Mouse (Mus musculus) MEL-GATA-1-ER (cell line): ENCODE results near the gene Hoxa10.

Source experiments
- DNase-seq: peaks from one replicate; pipeline ENCODE4 v3.0.0-alpha.2; 2012; ENCODE audit warnings: low read depth; ENCODE audit errors: extremely low read depth

Hoxa10 gene

DNA sequence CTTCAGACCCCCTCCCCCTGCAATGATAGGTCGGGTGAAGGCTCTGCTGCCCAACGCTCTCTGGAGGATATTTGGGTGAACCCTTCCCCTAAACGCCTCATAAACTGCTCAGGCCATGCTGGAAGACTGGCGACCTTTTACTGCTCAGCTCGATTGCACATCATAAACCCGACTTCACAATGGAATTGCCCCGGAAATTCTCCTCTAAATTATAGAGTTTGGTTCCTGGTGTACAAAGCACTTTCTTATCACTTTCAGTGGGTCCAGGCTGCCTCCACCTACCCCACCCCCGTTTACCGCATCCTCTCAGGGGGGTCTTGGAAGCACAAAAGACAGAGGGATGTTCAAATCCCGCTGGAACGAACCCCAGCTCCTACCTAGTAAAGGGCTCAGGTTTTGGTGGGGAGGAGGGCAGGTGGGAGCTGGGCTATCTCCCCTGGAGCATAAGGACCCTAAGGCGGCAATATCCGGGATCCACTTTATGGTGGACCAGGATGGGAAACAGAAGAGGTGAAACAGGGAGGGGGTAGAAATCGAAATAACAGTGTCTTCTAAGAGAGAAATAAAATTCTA lies 21.9 kb downstream of the Hoxa10 start:
- DNase-seq = no peak

DNA sequence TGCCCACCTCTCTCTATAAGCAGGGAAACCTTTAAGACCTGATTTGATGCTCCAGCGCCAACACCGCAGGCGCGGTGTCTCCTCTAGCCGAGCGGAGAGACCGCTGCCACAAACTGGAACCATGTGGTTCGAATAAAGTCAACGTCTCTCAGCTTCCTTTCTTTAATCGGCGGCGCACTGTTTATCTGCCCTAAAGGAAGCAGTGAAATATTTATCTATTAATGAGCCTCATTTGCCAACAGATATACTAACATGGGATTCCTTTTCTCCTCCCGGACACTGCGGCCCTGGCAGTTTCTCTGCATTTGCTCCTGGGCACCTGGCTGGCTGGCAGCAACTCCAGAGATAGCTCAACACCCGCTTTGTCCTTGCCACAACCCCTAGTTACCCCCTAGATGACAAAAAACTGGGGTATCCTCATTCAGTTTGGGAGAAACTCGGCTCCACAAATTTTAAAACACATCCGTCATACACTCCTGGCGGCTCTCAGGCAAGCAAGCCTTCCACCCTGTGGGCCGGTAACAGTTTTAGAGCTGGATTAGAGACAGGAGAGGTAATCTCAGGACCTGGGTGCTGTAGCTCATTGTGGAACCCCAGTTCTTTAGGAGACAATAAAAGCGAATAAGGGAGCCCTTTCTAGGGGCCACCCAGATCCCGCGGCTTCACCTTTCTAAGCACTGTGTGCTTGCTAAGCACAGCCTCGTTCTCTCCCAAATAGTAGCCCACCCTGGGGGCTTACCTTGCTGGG lies 22.6 kb downstream of the Hoxa10 start:
- DNase-seq = no peak

DNA sequence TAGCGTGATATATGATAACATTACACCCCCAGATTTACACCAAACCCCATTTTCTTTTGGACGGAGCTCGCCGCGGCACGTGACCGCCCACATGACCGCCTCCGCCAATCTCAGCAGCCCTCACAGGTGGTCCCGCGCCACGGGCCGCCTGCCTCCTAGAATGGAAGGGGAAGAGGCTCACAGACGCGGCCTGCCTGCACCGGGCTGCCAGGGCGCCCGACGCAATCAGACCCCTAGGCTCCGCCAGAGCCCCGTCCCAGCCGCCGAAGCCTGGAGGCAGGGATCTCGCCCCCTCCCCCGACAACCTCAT lies 23.2 kb downstream of the Hoxa10 start:
- no peak for DNase-seq

DNA sequence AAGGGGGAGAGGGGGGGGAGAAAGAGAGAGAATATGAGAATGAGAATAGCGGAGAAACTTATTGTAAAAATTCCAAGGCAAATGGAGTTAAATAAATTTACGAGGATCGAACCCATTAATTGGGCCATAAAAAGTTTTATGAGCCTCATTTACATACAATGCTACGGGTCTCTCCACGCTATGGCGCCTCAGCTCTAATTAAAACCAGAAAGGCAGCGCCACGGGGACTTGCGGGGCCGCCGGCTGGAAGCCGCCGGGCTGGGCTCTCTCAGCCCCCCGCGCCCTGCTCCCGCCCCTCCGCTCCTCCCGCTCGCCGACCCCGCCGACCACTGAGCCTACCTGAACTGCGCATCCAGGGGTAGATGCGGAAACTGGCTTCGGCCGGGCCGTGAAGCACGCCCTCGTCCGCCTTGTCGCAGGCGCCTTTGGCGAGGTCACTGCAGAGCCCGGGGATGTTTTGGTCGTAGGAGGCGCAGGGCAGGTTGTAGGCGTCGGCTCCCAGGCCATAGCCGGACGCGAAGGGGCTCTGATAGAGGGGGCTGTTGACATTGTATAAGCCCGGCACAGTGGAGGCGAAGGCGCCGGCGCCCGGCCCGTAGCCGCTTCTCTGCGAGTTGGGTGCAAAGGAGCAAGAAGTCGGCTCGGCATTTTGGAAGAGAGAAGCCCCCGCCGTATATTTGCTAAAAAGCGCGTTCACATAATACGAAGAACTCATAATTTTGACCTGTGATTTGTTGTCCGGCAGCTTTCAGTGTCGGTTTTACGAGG lies 23.8 kb downstream of the Hoxa10 start:
- DNase-seq = no peak

DNA sequence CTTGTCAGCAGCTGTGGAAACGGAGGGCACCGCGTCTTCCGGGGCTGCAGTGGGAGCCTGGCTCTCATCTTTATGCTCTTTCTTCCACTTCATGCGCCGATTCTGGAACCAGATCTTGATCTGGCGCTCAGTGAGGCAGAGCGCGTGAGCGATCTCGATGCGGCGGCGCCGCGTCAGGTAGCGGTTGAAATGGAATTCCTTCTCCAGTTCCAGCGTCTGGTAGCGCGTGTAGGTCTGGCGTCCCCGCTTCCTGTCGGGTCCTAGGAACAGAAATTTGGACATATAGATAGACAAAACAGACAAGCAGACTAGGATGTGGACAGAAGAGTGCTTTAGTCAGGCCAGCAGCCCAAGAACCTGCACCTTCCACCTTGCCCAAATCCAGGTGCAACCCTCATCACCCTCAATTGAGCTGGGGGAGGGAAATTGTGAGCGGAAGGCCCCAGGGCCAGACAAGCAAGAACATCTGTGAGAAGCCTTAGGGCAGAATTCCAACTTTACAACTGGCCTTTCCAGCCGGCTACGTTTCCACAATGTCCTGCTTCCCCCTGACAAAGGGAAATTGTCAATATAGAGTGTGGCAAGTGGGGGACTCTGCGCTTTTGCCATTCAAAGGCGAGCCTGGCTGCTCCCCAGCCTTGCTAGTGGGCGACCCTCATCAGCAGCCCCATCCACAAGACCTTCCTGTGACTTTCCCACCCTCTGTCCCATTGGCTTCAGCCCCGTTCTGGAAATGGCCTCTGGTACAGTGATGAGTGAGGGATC lies 24.7 kb downstream of the Hoxa10 start:
- no peak for DNase-seq

DNA sequence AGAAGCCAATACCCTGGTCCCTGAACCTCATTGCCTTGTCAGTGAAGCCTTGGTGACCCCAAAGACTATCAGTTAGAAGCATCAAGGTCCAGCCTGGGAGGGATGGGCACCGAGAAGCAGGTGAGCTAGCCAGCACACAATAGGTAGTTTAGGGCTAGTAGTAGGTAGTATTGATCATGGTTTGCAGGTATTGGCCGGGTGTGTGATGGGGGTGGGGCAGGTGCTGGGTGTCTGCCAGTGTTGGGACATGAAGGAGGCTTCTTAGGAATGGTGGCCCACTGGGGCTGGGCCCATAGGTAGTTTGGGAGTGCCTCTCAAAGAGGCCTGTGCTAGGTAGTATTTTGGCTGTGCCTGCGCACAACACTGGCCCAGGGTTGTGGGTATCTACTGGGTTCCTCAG lies 25.6 kb downstream of the Hoxa10 start:
- no peak for DNase-seq

DNA sequence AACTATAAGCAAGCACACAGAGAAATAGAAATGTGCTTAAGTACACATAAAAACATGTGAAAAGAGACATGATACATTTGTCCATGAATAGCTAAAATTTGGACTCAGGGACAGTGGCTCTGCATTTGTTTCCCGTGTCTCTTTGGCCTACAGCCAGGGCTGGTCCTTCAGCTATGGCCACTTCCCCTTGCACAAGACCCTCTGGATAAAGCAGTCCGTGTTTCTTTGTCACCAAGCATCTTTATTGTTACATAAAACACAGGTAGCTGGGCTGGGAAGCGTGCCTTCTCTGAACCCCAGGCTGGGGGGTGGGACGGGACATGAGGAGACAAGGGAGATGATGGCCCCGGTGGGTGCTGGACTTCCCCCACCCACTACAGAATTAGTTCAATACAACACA lies 26.4 kb downstream of the Hoxa10 start:
- DNase-seq = no peak

DNA sequence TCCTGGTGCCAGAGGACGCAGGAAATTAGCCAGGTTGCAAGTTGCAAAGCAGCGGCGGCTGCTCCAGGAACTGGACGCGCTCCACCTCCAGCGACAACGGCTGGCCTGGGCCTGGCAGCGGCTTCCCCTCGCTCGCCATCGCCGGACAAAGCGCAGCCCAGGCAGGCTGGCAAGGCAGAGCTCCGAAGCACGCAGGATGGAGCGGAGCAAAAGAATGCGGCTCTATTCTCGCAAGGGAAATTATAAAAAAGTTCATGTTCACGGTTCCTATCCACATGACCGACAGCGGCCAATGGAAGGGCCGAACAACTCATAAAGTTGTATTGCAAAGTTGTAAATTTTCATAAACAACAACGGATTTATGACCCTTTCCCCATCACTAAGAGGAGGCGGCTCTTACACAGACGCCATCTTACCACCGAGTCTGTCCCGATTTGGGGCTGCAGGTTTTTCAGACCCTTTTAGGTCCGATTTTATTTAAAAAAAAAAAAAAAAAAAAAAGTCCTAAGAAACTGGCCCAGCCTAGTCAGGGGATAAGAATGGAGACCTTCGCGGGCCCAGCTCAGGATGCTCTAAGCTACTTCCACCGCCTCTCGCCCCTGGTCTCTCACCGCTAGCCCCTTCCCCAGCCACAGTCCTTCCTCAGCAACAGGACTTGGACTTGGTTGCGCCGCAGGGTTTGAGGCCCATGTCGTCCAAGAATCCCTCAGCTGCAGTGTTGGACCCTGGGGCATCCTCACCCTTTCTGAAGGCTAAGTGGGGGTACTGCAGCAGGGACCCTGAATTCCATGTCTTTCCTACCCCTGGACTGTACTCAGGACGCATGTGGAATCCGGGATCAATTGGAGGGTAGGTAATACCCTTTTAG lies 27.3 kb downstream of the Hoxa10 start, which contains the start of the genes Hoxa3 and Gm28308:
Hoxa3 (minus strand) TSS at position 218 of the 868 bp plus-strand sequence.
Gm28308 (minus strand) TSS at position 221 of the 868 bp plus-strand sequence.
- no peak for DNase-seq

DNA sequence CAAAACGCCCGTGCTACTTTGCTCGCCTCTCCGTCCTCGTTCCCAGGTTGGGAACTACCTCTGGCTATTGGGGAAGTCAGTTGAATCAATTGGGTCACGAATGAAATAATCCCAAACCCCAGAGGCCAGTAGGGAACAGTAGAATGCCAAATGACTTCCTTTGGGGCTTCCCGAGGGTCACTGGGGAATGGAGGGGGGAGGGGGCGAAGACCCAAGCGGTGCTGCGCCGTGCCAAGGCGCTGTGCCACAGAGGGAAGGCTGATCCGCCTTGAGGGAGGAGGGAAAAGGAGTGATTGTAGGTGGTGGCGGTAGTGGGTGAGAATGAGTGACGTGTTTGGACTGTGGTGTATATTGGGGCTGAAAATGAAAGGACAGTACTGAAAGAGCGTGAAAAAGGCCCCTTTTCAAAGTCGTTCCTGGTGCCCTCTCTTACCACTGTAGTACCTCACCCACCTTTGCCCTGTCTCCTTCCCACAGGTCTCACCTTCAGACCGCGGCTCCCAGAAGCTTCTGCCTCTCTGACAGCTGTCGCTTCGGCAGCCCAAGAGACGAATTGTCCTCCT lies 28.0 kb downstream of the Hoxa10 start:
- no peak for DNase-seq

DNA sequence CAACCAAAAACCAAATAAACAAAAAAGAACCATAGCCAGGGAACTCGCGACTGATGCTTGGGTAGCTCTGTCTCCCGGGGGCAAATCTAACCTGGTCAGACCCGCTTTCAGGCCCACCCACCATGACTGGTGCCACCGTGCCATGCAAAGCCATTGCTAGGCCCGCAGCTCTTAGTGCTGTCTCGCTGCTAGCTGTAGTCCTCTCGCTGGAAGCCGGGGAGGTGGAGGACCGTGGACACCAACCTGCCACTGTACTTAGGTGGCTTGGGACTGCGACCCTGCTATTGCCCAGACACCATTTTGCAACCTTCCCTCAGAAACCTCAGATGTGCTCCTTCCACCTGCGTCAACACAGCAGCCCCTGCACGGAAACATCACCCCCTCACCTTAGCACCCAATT lies 28.7 kb downstream of the Hoxa10 start:
- DNase-seq = no peak

DNA sequence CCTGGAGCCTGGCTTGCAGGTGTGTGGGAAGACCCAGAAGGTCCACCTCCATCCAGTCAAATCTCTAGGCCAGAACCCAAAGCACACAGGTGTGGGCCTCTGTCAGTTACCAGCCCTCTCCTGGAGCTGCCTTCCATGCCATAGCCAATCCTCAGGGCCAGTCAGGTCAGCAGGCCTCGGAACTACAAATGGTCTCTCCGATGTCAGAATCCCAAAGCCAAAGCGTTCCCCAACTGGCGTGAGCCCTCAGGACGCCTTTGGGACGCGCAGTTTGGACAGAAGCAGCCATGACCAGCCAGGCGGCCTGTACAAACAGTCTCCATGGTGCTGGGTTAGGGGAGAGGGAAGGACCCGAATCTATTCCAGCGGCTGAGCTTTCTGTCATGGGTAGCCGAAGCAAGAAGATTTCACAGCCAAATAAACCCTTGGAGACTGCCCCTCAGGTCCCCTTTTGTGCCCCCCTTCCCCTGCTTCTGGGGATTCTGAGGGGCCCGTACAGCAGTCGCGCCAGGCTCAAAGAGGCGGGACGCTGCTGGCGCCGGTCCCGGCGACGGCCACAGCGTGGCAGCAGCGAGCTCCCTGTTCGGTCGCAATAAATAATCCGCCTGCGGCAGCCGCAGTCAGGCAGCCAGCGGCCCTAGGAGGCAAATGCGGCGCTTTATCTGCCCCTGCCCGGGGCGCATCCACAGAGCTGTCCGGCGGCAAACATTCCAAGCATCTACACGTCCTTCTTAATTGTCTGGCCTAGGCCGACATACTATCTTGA lies 29.3 kb downstream of the Hoxa10 start:
- DNase-seq = peak; percentile 43

DNA sequence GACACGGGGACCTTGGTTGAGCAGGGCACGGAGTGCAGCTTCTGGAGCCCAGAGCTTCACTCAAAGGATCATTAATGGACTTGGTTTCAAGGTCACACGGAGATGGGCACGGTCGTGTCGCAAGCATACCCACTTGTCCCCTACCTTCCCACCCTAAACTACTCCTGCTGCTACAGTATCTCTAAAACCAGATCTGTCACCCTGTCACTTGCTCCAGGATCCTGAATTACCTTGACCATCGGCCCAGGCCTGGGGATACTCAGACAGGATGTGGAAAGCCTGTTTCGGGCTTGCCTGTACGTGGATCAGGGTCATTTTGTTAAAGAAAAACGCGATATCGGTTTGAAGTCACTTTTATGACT lies 31.0 kb downstream of the Hoxa10 start:
- no peak for DNase-seq

DNA sequence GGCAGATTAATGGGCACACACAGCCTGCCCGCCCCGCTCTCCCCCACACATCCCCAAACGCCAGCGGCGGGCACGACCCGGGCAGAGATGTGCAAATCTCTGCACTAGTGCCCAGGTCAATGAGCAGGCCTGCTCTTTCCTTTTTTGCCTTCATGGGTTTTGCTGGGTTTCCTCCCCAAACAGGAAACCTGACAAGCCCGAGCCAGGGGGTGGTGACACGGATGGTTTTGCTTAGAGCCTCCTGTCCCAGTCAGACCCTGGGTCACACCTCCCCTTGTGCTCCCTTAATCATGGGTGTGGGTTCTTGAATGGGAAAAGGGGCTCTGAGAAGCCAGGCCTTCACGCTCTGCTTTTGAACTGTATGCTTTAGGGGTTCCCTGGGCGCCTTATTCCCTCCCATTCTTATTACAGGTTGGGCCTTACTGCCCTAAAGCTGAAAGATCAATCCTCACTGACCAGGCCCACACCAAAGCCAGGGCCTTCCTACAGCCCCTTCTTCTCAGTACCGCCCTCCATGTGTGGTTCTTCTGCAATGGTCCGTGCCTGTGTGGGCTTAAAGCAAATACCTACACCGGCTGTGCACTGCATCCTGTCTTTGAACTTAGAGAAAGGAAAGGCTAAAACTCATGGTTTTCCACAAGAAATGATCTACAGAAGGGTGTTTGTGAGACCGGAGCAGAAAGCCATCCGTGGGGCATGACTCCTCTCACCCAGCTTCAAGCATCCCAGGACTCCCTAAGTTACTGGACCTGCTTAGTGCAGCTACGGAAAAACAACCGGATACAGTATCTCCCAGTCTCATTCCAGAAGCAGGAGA lies 31.6 kb downstream of the Hoxa10 start:
- DNase-seq = no peak

DNA sequence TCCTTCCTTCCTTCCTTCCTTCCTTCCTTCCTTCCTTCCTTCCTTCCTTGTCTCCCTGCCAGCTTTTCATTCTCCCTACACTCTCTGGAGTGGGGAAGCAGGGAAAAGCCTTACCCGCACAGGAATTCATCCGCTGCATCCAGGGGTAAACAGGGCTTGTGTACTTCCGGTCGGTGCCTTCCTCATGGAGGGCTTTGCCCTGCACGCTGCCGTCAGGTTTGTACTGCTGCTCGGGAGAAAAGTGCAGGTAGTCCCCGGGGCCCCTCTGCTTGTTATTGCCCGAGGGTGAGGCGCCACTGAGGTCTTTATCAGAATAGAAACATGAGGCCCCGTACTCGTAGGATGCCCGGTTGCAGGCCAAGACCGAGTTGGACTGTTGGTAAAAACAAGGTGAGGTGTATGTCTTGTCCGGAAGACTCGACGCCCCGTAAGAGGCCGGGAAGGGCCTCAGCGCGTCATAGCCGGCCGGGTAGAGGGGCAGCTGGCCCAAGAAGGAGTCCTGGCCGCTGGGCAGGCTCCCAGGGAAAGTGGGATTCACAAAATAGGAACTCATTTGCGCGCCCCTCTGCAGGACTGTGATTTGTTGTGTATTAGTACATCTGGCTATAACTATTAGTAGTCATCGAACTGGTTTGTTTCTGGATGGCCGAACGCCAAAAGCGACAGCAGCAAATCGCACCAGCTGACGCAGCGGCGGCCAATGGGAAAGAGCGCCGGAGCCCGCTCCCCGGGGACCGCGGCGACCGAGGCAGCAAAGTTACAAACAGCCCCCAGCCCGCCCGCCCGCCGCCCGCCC lies 32.4 kb downstream of the Hoxa10 start, which contains the start of gene Hoxa6:
Hoxa6 (minus strand) TSS at position 651 of the 796 bp plus-strand sequence.
- no peak for DNase-seq

DNA sequence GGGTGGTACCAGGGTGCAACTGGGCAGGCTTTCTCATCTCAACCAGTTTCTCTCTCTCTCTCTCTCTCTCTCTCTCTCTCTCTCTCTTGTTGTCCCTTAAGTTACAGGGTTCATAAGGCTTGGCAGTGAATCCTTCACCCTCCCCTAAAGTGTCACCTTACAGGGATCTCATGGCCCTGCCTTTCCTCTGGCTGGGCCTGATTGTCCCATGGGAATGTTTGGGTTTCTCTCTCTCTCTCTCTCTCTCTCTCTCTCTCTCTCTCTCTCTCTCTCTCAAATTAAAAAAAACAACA lies 33.0 kb downstream of the Hoxa10 start:
- no peak for DNase-seq

DNA sequence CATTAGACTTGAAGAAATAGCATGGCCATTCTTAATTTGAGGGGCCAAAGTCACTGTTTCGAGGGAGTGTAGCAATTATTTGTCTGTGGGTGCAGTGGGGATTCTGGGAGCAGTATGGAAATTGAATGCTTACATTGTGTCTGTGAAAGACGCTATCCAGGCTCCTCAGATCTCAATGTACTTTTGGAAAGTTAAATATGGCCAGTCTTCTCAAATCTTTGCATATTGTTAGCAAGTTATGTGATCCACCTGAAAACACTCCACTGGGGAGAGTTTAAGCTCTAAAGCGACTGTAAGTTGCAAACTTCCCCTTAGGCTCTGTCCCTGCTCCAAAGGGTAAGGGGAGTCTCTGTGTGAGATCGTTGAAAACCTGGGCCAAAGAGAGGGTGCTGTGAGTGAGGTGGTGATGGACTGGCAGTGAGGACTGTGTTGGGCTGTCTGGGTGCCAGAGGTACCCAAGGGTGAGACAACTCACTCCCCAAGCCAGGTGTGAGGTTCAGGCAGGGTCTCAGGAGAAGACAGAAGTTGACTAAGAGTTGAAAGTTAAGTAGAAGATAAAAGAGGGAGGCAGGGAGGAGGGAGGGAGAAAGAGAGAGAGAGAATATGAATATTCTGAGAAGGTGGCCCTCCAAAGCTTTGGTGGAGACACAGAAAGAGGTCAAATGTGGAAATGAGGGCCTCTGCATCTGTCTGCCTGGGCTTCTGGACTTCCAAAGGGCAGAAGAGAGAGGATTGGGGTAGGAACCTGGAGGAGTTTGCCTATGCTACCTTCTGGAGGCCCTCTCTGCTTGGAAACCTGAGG lies 33.6 kb downstream of the Hoxa10 start:
- no peak for DNase-seq
